Mouse (Mus musculus): ENCODE measurements around the gene 9430015G10Rik.

DNA sequence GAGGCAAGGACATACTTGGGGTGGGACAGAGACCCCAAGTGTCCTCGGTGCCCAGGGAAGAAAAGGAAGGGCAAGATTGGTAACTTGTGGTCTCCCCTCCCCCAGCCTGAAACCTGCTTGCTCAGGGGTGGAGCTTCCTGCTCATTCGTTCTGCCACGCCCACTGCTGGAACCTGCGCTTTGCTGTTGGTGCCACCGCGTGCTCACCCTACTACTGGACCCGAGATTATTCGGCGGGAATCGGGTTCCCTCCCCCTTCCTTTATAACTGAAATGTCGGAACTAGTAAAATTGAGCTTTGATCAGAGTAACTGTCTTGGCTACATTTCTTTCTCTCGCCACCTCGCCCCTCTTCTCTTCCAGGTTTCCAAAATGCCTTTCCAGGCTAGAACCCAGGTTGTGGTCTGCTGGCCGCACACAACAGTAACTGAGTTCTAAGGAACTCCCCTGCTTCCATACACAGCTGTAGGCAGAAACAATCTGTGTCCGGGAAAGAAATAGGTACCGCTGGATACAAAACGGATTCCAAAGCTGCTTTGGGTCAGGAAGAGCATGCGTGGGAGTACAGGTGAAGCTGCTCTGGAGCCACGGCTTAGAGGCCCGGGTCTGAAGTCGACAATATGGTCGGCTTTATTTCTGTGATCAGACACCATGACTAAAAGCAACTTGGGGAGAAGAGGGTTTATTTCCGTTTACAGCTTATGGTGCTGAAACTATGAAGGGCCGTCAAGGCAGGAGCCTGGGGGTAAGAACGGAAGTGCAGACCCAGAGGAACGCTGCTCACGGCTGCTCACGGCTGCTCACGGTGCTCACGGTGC lies 26.7 kb downstream of the 9430015G10Rik start:
- TF ChIP-seq CTCF (conservative IDR thresholded peaks at IDR 0.05; ENCODE audit: low read length): no peak
- TF ChIP-seq POU5F1 (IDR thresholded peaks at IDR 0.05; ENCODE audit: borderline replicate concordance, low read length): no peak
- TF ChIP-seq NANOG (IDR thresholded peaks at IDR 0.05; ENCODE audit: borderline replicate concordance, low read length): no peak
